Mouse (Mus musculus): ENCODE data around the gene Cwc27.

- TF ChIP-seq CTCF (IDR thresholded peaks at IDR 0.05; ENCODE audit: low read depth, low read length) (no peak), POLR2A (IDR thresholded peaks at IDR 0.05; ENCODE audit: extremely low read depth, insufficient read depth, low read length) (no peak)
These were observed 166.3 kb downstream of the Cwc27 start for GRCm38 (mm10) chr13:104650654-104651053.

All from liver, adult 2 months (tissue).